Mouse (Mus musculus) myocyte (in vitro differentiated cells): ENCODE data around the gene Dnajc15.

Experiments used
- MAX ChIP-seq: IDR thresholded peaks from one replicate; pipeline ENCODE4 v1.6.1; 2011; ENCODE audit warnings: low read depth, mild to moderate bottlenecking, control low read depth
- POLR2A ChIP-seq: IDR thresholded peaks from one replicate; pipeline ENCODE4 v1.6.1; 2011; ENCODE audit warnings: low read depth, mild to moderate bottlenecking, control low read depth, moderate library complexity; ENCODE audit not compliant: insufficient read length
- TCF12 ChIP-seq: IDR thresholded peaks from one replicate; pipeline ENCODE4 v1.6.1; 2011; ENCODE audit warnings: mild to moderate bottlenecking, control low read depth; ENCODE audit not compliant: poor library complexity, insufficient read depth, severe bottlenecking
- USF1 ChIP-seq: IDR thresholded peaks from one replicate; pipeline ENCODE4 v1.6.1; 2011; ENCODE audit warnings: low read depth, mild to moderate bottlenecking, control low read depth, moderate library complexity

- no peak for TF ChIP-seq POLR2A
- TF ChIP-seq USF1 = no peak
- no peak for TF ChIP-seq MAX
- TF ChIP-seq TCF12 = no peak
These were observed 72.7 kb downstream of the Dnajc15 start for GRCm38 (mm10) chr14:77802268-77802630.
